Mouse (Mus musculus): Measurements from ENCODE around the gene Gm20388.
A peak's percentile ranks its signal among the peaks of the same experiment; 100 is the strongest.

Gene Gm20388

DNA sequence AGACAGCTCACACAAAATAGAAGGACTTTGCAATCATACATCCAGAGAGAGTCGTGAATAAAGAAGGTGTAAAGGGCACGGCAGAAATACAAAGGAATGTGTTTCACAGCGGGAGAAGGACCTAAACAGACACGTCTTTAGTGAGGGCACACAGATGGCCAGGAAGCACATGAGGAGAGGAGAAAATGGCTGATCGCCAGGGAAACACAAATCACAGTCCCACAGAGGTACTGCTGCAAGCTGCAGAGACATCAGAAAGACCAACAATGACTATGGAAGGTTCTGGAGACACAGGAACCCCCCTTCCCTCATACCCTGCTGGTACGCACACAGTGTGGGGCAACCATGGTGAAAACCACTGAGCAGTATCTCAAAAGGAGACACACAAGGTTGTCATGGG, 1810.4 kb downstream of the Gm20388 start:
- DNase-seq, result no peak

DNA sequence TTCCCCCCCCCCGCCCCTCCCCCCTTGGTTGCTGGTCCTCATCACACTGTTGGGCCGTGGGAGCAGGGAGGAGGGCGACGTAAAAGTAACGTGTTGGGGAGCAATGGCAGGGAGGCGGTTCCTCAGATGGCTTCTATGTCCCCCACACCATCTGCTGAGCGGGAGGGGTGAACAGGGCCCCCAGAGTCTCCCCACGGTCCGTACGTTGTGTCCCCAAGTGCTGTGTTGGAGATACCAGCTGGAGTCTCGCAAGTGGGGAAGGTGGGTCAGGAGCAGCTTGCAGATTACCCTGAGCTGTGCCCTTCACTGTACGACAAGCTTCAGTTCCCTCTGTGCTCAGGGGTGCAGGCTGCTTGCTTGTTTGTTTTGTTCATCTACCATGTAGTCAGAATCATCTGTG, 1813.2 kb downstream of the Gm20388 start:
- DNase-seq, result no peak

DNA sequence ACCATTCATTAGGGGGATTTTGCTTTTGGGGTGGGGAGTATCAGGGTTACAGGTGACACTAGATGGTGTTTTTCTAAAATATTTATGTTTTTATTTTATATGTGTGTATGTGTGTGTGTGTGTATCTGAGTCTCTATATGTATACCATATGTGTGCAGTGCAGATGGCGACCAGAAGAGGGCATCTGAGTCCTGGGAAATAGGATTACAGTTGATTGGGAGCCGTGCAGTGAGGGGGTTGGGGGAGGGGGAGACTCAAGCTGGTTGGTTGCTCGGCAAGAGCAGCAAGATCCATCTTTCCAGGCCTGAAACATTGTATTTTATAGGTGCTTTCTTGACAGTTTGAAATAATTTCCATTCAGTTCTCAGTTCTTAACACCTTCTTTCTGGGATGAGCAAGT, 1816.5 kb downstream of the Gm20388 start:
- DNase-seq, result no peak

DNA sequence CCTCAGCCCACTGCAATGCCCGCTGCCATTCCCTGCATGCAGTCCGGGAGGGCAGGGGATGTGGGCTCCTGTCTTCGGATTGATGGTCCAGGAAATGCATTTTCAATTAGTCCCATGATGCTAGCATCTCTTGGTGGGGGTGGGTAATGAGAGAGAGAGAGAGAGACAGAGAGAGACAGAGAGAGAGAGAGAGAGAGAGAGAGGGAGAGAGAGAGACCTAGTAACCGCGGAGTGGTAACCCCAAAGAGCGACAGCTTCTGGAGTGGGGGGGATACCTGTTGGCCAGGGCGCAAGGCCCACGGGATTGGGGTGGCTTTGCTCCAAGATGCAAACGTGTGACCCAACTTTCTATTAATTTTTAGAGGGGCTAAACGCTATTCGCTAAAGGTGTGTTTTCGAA, 1818.7 kb downstream of the Gm20388 start, which contains the start of gene Jph3:
Jph3 (plus strand) TSS at position 301 of the 400 bp plus-strand sequence.
- no peak for DNase-seq

DNA sequence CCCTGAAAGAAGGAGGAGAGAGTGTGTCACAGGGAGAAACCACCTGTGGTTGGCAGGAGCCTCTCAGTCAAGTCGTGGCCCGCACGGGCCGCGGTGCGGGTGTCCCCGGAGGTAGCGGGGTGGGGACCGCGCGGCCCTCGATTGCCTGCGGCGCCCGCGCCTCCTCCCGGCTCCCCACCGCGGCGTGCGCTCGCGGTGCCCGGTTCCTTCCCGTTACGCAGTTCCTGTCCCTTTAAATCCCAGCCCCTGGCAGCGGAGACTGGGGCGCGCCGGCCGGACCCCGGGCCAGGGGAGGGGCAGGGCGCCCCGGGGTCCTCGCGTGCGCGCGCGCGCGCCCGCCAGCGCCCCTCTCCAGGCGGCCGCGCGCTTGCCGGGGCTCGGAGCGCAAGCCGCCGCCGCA, 1819.1 kb downstream of the Gm20388 start:
- no peak for DNase-seq

DNA sequence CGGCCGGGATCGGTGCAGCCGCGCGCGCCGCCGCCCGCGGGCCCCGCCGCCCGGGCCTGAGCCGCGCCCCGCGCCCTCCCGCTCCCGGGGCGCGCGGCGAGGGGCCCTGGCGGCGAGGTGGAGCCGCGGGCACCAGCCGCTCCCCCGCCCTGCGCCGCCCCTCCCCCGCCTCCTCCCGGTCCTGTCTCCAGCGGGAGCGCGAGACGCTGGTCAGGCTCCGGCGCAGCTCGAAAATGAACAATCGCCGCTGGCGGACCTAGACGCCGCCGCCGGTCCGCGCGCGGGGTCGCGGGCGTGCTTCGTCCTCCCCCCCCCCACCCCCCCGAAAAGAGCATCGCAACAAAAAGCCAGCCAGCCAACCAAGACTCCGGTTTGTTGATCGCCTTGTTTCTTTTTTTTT, 1819.5 kb downstream of the Gm20388 start:
- no peak for DNase-seq

DNA sequence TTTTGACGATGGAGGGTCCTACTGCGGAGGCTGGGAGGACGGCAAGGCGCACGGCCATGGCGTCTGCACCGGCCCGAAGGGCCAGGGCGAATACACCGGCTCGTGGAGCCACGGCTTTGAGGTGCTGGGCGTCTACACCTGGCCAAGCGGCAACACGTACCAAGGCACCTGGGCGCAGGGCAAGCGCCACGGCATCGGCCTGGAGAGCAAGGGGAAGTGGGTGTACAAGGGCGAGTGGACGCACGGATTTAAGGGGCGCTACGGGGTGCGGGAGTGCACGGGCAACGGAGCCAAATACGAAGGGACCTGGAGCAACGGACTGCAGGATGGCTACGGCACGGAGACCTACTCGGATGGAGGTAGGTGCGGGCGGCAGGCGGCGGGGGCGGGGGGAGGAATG, 1820.0 kb downstream of the Gm20388 start:
- no peak for DNase-seq

DNA sequence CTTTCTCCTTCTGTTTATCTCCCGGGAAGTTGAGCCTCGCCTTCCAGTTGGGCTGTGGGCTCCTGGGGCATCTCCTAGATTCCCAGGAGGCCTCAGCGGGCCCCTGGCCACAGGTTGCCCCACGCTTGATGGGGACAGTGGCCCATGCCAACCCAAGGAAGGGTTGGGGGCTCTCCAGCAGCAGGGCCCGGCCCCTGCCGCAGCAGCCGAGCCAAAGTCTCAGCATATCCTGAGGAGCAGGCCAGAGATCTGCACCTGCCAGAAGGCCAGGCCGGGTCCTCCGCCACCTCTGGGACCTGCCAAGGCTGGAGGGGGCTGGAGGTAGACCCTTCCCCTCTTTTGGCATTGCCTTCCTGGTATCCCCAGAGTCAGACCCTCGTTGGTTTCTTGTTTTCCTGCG, 1820.4 kb downstream of the Gm20388 start:
- DNase-seq, result no peak

DNA sequence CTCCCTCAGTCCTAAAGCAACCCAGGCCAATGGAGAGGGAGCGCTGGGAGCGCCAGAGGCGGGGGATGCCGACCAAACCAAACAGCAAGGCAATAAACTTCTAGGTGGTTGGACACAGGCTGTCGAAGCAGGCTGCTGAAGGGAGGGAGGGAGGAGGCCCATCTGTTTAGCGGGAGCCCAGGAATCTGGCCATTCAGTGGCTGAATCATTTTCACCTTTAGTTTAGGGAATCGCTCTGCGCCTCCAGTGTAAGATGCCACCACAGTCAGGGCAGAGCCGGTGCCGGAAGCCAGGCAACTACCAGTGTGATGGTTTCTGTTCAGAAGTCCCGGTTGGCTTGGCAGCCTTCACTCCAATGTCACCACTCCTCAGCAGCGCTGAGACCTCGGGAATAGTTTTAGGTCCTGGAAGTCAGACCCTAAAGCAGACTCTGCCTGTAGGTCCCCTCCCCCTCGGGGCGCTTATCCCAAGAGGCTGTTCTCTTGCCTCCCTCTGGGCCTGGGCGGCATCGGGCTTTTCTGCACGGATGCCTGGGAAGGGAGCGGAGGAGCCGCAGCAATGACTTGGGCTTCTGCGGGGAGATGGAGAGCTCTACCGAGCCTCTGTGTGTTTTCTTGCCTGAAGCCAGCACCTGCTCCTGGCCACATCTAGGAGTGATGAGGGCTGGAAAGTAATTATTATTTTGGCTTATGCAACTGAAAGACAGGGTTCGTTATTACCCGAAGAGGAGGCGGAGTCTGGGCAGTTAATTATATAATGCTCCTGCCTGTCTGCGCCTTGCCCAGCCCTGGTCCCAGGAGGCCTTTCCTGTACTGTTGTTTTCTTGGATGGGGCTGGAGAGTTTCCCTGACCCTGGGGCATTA, 1821.1 kb downstream of the Gm20388 start:
- no peak for DNase-seq

DNA sequence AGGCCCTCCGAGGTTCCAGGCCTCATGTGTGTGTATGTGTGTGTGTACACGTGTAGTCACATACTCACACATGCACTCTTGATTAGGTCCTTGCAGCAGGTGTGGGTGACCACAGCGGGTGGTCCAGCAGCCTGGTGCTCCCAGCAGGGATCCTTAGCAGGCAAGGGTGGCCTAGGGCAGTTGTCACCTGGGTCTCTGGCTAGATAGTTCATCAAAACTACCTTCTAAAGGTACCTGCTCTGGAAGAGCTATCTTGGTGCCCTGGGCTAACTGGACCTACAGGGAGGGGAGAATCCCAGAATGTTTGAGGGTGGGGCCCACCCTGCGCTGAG, 1821.7 kb downstream of the Gm20388 start:
- no peak for DNase-seq

DNA sequence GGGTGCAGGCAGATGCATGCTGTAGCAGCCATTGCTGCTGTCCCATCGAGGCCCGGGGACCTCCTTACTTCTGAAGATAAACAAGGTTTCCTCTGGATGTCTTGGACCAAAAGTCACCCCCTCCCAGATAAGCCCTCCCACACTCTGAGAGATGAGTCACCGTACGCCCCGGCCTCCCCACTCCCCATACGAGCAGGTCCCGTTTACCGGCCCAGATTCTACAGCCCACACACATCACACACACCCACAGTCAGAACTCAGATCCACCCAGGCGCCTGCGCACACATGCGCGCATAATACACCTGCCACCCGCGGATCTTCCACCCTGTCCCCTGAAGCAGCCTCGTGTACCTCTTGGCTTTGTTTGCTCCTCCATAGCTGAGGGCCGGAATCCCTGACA, 1823.6 kb downstream of the Gm20388 start:
- no peak for DNase-seq

DNA sequence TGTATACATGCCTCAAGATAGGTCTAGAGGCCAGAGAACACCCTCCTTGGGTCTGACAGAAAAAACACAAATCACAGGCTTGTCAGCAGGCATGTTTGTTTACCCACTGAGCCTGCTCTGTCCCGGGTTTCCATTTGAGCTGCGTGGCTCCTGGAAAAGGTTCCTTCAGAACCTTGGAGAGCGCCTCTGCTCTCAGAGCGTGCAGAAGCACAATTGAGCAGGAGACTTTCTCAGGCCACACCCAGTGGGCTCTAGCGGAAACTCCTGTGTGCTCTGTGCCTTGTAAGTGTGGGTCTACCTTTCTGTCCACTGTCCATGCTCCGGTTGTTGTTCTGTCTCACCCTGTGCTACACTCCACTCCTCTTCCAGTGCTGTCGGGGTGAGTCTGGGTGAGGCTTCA, 1825.6 kb downstream of the Gm20388 start:
- no peak for DNase-seq

DNA sequence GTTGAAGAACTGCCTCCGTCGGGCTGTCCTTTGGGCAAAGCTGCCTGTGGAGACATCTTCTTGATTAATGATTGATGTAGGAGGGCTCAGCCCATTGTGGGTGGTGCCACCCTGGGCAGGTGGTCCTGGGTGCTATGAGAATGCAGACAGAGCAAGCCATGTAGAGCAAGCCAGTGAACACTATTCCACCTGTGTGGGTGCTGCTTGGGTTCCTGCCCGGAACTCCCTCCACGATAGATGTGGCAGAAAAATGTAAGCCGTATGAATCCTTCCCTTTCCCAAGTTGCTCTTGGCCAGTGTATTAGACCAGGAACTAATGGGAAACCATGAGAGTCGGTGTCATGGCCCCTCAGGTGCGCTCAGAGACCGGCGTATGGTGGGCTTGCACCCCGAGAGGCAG, 1830.1 kb downstream of the Gm20388 start:
- no peak for DNase-seq

DNA sequence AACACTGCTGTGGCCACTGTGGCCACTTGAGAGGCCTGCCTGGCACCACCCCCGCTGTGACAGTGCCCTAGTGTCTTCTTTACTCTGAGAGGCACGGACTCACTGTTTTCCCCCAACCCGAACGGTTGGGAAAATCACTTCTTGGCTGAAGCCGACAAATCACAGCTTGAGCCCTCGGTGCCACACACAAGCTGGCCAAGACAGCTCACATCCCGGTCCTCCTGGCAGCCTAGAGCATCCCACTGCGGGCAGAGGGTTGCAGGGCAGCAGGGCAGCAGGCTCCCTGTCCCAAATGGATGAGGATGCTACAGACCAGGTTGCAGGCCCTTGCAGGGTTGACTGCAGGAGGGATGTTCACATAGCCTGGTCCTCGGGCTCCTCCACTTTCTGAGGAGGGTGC, 1838.9 kb downstream of the Gm20388 start:
- no peak for DNase-seq

DNA sequence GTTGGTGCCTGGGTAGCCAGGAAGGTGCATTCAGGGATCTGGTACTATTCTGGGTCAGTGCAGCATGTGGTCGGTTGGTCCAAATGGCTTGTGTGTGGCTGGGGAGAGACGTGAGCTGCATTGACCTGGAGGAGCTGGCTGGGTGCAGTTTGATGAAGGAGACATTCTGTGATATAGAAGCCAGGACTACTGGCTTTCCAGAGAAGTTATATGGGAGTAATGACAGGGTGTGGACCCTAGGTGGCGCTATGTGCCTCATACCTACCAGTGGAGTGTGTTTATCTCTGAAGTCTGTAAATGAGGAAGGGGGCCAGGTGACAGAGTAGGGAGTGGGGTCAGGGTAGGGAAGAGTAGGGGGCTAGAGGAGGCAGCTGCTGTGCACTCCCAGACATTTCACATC, 1839.9 kb downstream of the Gm20388 start:
- DNase-seq, result peak; percentile 15 to 19

DNA sequence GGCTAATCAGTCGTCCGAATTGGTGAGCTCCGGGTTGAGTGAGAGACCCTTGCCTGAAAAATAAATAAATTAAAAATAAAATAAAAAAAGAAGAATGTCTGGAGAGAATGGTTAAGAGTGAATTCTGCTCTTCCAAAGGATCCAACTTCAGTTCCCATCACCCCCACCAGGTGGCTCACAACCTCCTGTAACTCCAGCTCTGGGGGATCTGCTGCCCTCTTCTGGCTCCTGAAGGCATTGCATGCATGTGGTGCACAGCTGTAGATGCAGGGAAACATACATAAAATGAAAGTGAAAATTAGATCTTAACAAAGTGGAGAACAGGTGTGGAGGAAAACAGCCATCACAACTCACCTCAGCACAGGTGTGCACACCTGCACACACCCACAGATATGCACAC, 1840.8 kb downstream of the Gm20388 start:
- peak; percentile 73 to 74 for DNase-seq

DNA sequence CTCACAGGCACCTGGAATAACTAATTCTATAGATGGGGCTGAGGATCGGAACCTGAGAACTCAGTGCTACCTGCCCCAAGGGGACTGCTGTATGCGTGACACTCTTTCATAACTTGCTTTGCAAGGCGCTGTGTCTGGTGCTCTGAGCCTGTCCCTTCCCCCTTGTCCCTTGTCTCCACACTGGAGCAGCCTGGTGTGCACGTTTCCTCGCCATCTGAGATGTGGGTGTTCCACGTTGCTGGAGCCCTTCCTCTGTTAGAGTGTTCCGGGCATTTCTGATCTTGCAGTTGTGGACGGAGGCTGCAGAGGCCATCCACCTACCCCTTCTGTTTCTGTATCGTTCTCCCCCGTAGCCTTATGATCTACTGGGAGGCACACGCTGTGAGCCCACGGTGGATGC, 1847.8 kb downstream of the Gm20388 start:
- no peak for DNase-seq

DNA sequence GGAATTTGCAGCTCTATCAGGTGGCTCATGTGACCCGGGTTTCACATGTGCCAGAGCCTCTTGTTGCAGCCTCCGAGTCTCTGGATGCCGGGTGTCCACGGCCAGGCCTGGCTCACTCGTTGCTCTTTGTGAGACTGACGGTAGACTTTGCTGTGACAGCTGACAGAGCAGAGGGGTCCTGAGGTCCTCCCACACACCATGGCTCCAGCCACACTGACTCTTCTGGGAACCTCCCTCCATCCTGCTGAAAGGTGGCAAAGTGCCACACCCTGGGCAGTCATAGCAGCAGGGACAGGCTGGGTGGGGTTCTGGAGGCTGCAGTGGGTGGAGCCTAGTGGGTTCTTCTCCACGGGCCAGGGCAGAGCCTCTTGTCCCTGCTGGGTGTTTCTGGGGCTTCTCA, 1849.8 kb downstream of the Gm20388 start:
- DNase-seq, result no peak

DNA sequence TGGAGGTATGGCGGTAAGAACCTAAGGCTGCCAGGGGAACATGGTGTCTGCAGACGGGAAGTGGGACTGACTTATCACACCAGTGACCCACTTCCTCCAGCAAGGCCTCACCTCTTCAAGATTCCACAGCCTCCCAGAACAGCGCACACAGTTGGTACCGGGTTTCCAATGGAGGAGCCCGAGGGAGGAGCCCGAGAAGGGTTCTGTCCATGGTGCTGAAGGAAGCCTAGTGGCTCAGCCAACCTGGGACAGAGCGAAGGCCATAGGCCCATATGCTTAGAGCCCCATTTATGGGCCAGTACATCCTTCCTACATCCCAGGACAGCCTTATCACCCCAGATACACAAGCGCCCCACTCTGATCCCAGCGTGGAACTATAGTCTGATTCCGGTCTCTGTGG, 1850.8 kb downstream of the Gm20388 start:
- no peak for DNase-seq

DNA sequence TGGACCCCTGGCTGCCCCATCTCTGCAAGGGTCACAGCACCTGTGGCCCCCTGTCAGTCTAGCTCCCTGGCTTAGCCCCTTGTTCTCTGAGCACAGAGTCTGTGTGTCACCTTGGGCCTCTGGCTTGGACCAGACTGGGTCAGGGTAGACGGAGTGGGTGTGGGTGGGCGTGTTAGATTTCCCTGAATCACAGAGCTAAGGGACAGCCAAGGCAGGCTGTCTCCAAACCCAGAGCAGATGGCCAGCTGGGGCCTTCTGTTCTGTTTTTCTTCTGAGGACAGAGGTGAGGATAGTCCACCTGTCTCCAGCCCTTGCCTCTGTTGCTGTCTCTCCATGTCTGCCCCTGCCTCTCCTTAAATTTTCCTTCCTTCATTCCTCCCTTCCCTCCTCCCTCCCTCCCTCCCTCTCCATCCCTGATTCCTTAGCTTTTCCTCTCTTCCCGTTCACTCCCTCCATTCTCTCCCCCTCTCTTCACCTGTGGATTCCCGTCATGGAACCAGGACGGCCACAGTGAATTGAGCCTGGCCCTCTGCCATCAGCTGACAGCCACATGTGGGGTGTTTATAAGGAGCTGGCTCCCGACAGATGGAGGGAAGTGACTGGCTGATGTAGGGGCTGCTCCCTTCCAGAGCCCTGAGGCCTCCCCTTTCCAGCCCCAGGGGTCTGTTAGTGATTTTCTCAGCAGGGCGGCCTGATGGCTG, 1852.5 kb downstream of the Gm20388 start:
- DNase-seq, result no peak

DNA sequence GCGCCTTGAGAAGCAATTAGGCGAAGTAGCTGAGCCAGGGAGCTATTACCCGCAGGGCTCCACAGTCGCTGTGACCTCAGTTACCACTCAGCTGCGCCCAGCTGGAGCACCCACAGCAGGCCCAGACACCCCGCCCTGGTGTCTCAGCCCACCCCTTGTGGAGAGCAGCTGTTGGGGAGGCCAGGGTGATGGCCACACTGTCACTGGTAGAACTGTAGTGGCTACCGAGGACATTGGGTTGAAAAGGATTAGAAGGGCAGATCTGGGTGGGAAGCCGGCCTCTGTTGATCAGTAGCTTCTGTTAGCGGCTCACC, 1853.0 kb downstream of the Gm20388 start:
- no peak for DNase-seq

DNA sequence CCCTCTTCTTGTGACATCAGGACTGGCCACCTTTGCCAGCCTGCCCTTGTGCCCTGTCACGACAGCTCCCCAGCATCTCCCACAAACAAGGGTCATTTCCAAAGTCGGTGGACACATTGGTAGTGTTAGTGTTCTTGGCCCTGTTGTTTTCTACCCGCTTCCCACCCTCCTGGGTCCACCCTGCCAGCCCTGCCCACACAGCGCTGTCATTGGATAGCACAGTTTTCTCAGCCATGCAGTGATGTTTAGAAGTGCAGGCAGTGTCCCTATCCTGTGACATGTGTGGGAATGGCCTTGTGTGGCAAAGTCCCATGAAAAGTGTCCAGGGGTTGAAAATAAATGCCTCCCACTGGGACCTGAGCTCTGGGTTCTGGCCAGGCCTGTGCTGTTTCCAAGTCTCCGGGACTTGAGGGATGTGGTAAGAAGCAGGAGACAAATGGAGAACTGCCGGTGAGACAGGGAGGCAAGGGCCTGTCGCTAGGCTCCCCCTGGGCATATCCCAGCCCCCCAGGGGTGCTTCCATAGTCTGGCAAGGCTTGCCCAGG, 1855.0 kb downstream of the Gm20388 start:
- no peak for DNase-seq

DNA sequence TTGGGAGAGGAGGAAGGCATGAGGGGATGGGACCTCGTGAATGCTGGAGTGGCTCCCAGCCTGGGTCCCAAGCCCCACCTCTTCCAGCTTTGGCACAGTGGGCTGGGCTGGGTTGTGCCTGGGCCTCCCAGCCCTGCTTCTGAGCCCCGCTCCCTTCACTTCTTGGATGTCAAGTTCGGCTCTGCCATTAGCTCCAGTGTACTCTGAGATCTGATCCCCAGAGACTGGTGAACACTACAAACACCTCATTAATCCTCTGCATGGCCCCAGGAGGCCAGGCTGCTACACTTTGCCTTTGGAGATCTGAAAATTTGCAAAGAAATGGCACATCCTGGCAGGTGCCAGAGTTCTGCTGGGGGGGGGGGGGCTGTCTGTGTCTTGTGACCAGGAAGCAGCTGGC, 1858.5 kb downstream of the Gm20388 start:
- DNase-seq, result no peak

DNA sequence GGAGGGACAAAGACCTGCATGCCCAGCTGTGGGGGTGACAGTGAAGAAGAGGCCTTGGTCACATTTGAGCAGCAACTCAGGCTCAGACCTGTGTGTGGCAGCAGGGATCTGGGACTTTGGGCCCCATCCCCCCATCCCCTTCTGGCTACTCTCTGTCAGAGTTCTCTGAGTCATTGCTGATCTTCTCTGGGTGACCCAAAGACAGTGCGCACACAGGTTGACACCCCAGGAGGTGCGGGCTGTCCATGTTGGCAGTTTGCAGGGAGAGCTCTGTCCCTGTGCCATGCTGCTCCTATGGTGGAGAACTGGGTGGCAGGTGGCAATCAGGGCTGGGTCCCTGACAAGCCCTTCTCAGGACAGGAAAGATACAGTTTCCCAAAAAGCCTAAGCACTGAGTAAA, 1859.0 kb downstream of the Gm20388 start:
- DNase-seq, result no peak

All from B cell, adult 2 months (primary cell).